Mouse (Mus musculus): ENCODE results near the gene Crtc3. TPM values are rescaled to one million over a fixed set of nuclear protein-coding genes. Genes with fewer than 3 reads are reported as not detected.
A peak's percentile ranks its signal among the peaks of the same experiment; 100 is the strongest.

Crtc3 gene
- polyA plus RNA-seq, 1 experiment from 2014 or later: 16.8 TPM

- no peak for DNase-seq (ENCODE audit: low spot score)
- Histone ChIP-seq H3K9me3 (ENCODE audit: control insufficient read depth, low read length) (no peaks in the 10 kb centered on the region; the same call in 1 of the 2 replicates), H3K4me1 (replicated peaks; ENCODE audit: control insufficient read depth, insufficient read depth, low read length) (peaks cover 19% of the 10 kb centered on the region), H3K27ac (no peak overlapping the region), H3K4me2 (replicated peaks) (no peak overlapping the region), H3K36me3 (replicated peaks; ENCODE audit: control insufficient read depth, insufficient read depth) (no peaks in the 10 kb centered on the region), H3K9ac (no peak overlapping the region), H3K4me3 (replicated peaks; ENCODE audit: low read length) (no peak overlapping the region), H3K27me3 (ENCODE audit: control insufficient read depth, insufficient read depth, low read length) (no peaks in the 10 kb centered on the region)
- 50% methylated on average over 6 of the region's 6 CpGs for WGBS
- ATAC-seq (ENCODE audit: low FRiP score): no peak
Observed at GRCm38 (mm10) chr7:80691131-80691530, 2.5 kb upstream of the Crtc3 start.

- no peaks in the 10 kb centered on the region; the same call in 1 of the 2 replicates for H3K9me3 ChIP-seq (ENCODE audit: control insufficient read depth, low read length)
- H3K9ac ChIP-seq: peak overlapping the region; percentile 99
- H3K27me3 ChIP-seq (ENCODE audit: control insufficient read depth, insufficient read depth, low read length): no peaks in the 10 kb centered on the region
- peak overlapping the region; percentile 97 for H3K27ac ChIP-seq
- peak overlapping the region; percentile 84 for H3K4me3 ChIP-seq (replicated peaks; ENCODE audit: low read length)
- H3K36me3 ChIP-seq (replicated peaks; ENCODE audit: control insufficient read depth, insufficient read depth): no peaks in the 10 kb centered on the region
- WGBS: 20% methylated on average over 10 of the region's 10 CpGs
- ATAC-seq (ENCODE audit: low FRiP score) (no peak), DNase-seq (ENCODE audit: low spot score) (no peak)
- H3K4me1 ChIP-seq (replicated peaks; ENCODE audit: control insufficient read depth, insufficient read depth, low read length): peaks cover 23% of the 10 kb centered on the region
- peak overlapping the region; percentile 73 for H3K4me2 ChIP-seq (replicated peaks)
Observed at GRCm38 (mm10) chr7:80689221-80689591, 529 bp upstream of the Crtc3 start.

- WGBS: 1% methylated on average over 69 of the region's 69 CpGs
- Histone ChIP-seq H3K4me1 (replicated peaks; ENCODE audit: control insufficient read depth, insufficient read depth, low read length) (peaks cover 23% of the 10 kb centered on the region), H3K36me3 (replicated peaks; ENCODE audit: control insufficient read depth, insufficient read depth) (no peaks in the 10 kb centered on the region), H3K9me3 (ENCODE audit: control insufficient read depth, low read length) (no peaks in the 10 kb centered on the region), H3K4me3 (replicated peaks; ENCODE audit: low read length) (peak overlapping the region; percentile 84), H3K9ac (peak overlapping the region; percentile 99), H3K4me2 (replicated peaks) (peak overlapping the region; percentile 73), H3K27ac (peak overlapping the region; percentile 97), H3K27me3 (ENCODE audit: control insufficient read depth, insufficient read depth, low read length) (no peaks in the 10 kb centered on the region)
- ATAC-seq (ENCODE audit: low FRiP score): peak; percentile 56
- DNase-seq (ENCODE audit: low spot score): peak; percentile 67
Observed at GRCm38 (mm10) chr7:80687721-80688555, 739 bp downstream of the Crtc3 start.

- 89% methylated on average over 5 of the region's 5 CpGs for WGBS
- H3K36me3 ChIP-seq (replicated peaks; ENCODE audit: control insufficient read depth, insufficient read depth): no peaks in the 10 kb centered on the region
- H3K27ac ChIP-seq: no peak overlapping the region
- H3K4me2 ChIP-seq (replicated peaks): no peak overlapping the region
- no peak for DNase-seq (ENCODE audit: low spot score)
- no peaks in the 10 kb centered on the region for H3K9me3 ChIP-seq (ENCODE audit: control insufficient read depth, low read length)
- H3K27me3 ChIP-seq (ENCODE audit: control insufficient read depth, insufficient read depth, low read length): no peaks in the 10 kb centered on the region
- no peak overlapping the region for H3K4me3 ChIP-seq (replicated peaks; ENCODE audit: low read length)
- no peak overlapping the region for H3K9ac ChIP-seq
- no peak for ATAC-seq (ENCODE audit: low FRiP score)
- peaks cover 26% of the 10 kb centered on the region for H3K4me1 ChIP-seq (replicated peaks; ENCODE audit: control insufficient read depth, insufficient read depth, low read length)
Observed at GRCm38 (mm10) chr7:80685639-80686038, 3.0 kb downstream of the Crtc3 start.

- ATAC-seq (ENCODE audit: low FRiP score): no peak
- WGBS: 71% methylated on average over 1 of the region's 1 CpGs
Observed at GRCm38 (mm10) chr7:80682630-80683029, 6.0 kb downstream of the Crtc3 start.

GRCm38 (mm10) chr7:80680218-80680847, 8.3 kb downstream of the Crtc3 start:
- H3K27ac ChIP-seq: no peak overlapping the region
- DNase-seq (ENCODE audit: low spot score) (no peak), ATAC-seq (ENCODE audit: low FRiP score) (no peak)
- H3K9ac ChIP-seq: no peak overlapping the region
- H3K4me3 ChIP-seq (replicated peaks; ENCODE audit: low read length): no peak overlapping the region
- H3K4me2 ChIP-seq (replicated peaks): no peak overlapping the region
- no peaks in the 10 kb centered on the region for H3K9me3 ChIP-seq (ENCODE audit: control insufficient read depth, low read length)
- peaks cover 9% of the 10 kb centered on the region; the same call in 1 of the 2 replicates for H3K4me1 ChIP-seq (replicated peaks; ENCODE audit: control insufficient read depth, insufficient read depth, low read length)
- H3K36me3 ChIP-seq (replicated peaks; ENCODE audit: control insufficient read depth, insufficient read depth): peaks cover 13% of the 10 kb centered on the region; the same call in 1 of the 2 replicates
- 29% methylated on average over 12 of the region's 12 CpGs for WGBS
- H3K27me3 ChIP-seq (ENCODE audit: control insufficient read depth, insufficient read depth, low read length): no peaks in the 10 kb centered on the region

More at GRCm38 (mm10) chr7:80682630-80683029, 6.0 kb downstream of the Crtc3 start:
- no peaks in the 10 kb centered on the region for H3K36me3 ChIP-seq (replicated peaks; ENCODE audit: control insufficient read depth, insufficient read depth)
- peaks cover 24% of the 10 kb centered on the region for H3K4me1 ChIP-seq (replicated peaks; ENCODE audit: control insufficient read depth, insufficient read depth, low read length)
- H3K27ac ChIP-seq: no peak overlapping the region
- DNase-seq (ENCODE audit: low spot score): no peak
- H3K4me2 ChIP-seq (replicated peaks): no peak overlapping the region
- H3K9me3 ChIP-seq (ENCODE audit: control insufficient read depth, low read length): no peaks in the 10 kb centered on the region
- no peak overlapping the region for H3K9ac ChIP-seq
- H3K27me3 ChIP-seq (ENCODE audit: control insufficient read depth, insufficient read depth, low read length): no peaks in the 10 kb centered on the region
- H3K4me3 ChIP-seq (replicated peaks; ENCODE audit: low read length): no peak overlapping the region

- H3K9ac ChIP-seq: no peak overlapping the region
- no peaks in the 10 kb centered on the region for H3K4me1 ChIP-seq (replicated peaks; ENCODE audit: control insufficient read depth, insufficient read depth, low read length)
- no peaks in the 10 kb centered on the region for H3K9me3 ChIP-seq (ENCODE audit: control insufficient read depth, low read length)
- WGBS: 71% methylated on average over 3 of the region's 3 CpGs
- H3K36me3 ChIP-seq (replicated peaks; ENCODE audit: control insufficient read depth, insufficient read depth): peaks cover 13% of the 10 kb centered on the region; the same call in 1 of the 2 replicates
- no peak overlapping the region for H3K4me3 ChIP-seq (replicated peaks; ENCODE audit: low read length)
- ATAC-seq (ENCODE audit: low FRiP score) (no peak), DNase-seq (ENCODE audit: low spot score) (no peak)
- no peak overlapping the region for H3K4me2 ChIP-seq (replicated peaks)
- H3K27me3 ChIP-seq (ENCODE audit: control insufficient read depth, insufficient read depth, low read length): no peaks in the 10 kb centered on the region
- no peak overlapping the region for H3K27ac ChIP-seq
Observed at GRCm38 (mm10) chr7:80672323-80672722, 16.4 kb downstream of the Crtc3 start.

- ATAC-seq (ENCODE audit: low FRiP score): no peak
- WGBS: 93% methylated on average over 6 of the region's 6 CpGs
- H3K4me2 ChIP-seq (replicated peaks): no peak overlapping the region
Observed at GRCm38 (mm10) chr7:80670889-80671288, 17.8 kb downstream of the Crtc3 start.

GRCm38 (mm10) chr7:80667190-80667589, 21.5 kb downstream of the Crtc3 start:
- H3K4me3 ChIP-seq (replicated peaks; ENCODE audit: low read length): no peak overlapping the region
- no peak overlapping the region for H3K27ac ChIP-seq
- no peaks in the 10 kb centered on the region for H3K9me3 ChIP-seq (ENCODE audit: control insufficient read depth, low read length)
- no peaks in the 10 kb centered on the region for H3K36me3 ChIP-seq (replicated peaks; ENCODE audit: control insufficient read depth, insufficient read depth)
- no peak overlapping the region for H3K4me2 ChIP-seq (replicated peaks)
- no peaks in the 10 kb centered on the region for H3K27me3 ChIP-seq (ENCODE audit: control insufficient read depth, insufficient read depth, low read length)
- WGBS: 80% methylated on average over 11 of the region's 11 CpGs
- no peaks in the 10 kb centered on the region for H3K4me1 ChIP-seq (replicated peaks; ENCODE audit: control insufficient read depth, insufficient read depth, low read length)
- no peak overlapping the region for H3K9ac ChIP-seq
- DNase-seq (ENCODE audit: low spot score) (no peak), ATAC-seq (ENCODE audit: low FRiP score) (no peak)

More at GRCm38 (mm10) chr7:80670889-80671288, 17.8 kb downstream of the Crtc3 start:
- H3K9me3 ChIP-seq (ENCODE audit: control insufficient read depth, low read length): no peaks in the 10 kb centered on the region
- H3K27ac ChIP-seq: no peak overlapping the region
- H3K9ac ChIP-seq: no peak overlapping the region
- 0 out of 2 replicates have a peak, but pooled peaks cover 4% of the 10 kb centered on the region for H3K36me3 ChIP-seq (replicated peaks; ENCODE audit: control insufficient read depth, insufficient read depth)
- H3K27me3 ChIP-seq (ENCODE audit: control insufficient read depth, insufficient read depth, low read length): no peaks in the 10 kb centered on the region
- no peak for DNase-seq (ENCODE audit: low spot score)
- no peaks in the 10 kb centered on the region for H3K4me1 ChIP-seq (replicated peaks; ENCODE audit: control insufficient read depth, insufficient read depth, low read length)
- no peak overlapping the region for H3K4me3 ChIP-seq (replicated peaks; ENCODE audit: low read length)

All from hindbrain, embryonic 14.5 days (tissue).